Mouse (Mus musculus): ENCODE data around the gene Dppa2. TPM values are rescaled to one million over a fixed set of nuclear protein-coding genes. Genes with fewer than 3 reads are reported as not detected.

Dppa2 gene
- polyA plus RNA-seq (2014; fragmentation: Nextera tagmentation; extraction: Ambion mirVana): not detected in 2 replicates

DNA sequence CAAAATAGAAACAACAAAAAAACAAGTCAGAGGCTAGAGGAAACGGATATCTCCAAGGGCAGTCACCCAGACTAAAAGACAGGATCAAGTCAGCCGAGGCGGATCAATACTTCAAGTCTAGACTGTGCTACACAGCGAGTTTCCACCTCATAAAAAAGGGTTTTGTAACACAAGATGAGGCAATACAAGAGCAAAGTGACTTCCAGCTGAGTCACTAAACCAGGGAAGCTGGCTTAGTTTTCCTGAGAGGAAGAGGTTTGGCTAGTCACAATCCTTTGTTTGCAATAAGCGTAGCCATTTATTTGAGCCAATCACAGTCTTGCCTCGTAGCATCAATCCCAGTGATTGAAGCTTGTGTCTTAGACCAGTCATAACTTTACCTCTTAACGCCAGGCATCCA lies at the start of gene Dppa2:
Dppa2 (plus strand) TSS at position 400 of the 400 bp plus-strand sequence.
- Histone ChIP-seq H3K9ac (ENCODE audit: low read depth, low read length) (no peak within 1 kb of the TSS), H3K27ac (ENCODE audit: low read depth, low read length) (no peak within 1 kb of the TSS), H3K4me2 (no peak within 1 kb of the TSS), H3K27me3 (ENCODE audit: control insufficient read depth, insufficient read depth, low read length) (no peaks in the 10 kb centered on the region), H3K4me3 (ENCODE audit: low read depth, low read length) (no peak within 1 kb of the TSS), H3K36me3 (ENCODE audit: control insufficient read depth, insufficient read depth, low read length) (no peaks in the 10 kb centered on the region), H3K4me1 (ENCODE audit: control insufficient read depth, insufficient read depth, low read length) (no peaks in the 10 kb centered on the region), H3K9me3 (replicated peaks; ENCODE audit: control insufficient read depth, low read length) (no peaks in the 10 kb centered on the region)
- WGBS (ENCODE audit: insufficient replicate concordance): 86% methylated on average over 7 of the region's 7 CpGs
- no peak for ATAC-seq (replicated peaks; ENCODE audit: insufficient number of reproducible peaks, low FRiP score, low TSS enrichment)

DNA sequence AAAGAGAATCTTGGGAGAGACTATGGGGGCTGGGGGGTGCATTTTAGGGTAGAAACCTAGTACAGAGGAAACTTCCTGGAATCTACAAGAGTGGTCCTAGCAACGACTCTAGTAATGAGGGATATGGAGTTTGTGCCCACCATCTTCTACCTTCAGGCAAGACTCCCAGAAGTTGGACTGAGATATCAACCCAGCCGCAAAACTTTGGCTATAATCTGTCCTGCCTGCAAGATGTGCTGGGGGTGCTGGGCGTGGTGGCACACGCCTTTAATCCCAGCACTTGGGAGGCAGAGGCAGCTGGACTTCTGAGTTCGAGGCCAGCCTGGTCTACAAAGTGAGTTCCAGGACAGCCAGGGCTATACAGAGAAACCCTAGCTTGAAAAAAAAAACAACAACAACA lies 49.1 kb upstream of the Dppa2 start:
- 84% methylated on average over 5 of the region's 5 CpGs for WGBS (ENCODE audit: insufficient replicate concordance)
- ATAC-seq (replicated peaks; ENCODE audit: insufficient number of reproducible peaks, low FRiP score, low TSS enrichment): no peak

DNA sequence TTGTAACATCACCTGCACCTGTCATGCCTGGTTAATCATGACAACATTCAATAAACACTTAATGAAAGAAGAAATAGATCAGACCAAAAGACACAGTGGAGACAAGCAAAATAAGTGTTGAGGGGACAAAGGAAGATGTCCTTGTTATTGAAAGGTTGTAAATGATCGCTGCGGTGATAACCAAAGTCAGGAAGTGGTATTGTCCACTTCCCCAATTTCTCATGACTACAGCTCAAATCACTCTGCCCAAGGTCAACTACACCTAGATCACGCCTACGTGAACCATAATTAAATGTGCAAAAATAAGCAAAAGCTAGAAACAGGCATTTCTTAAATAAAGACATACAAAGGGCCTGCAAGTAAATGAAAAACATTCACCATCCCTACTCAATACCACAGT lies 44.2 kb upstream of the Dppa2 start:
- Histone ChIP-seq H3K4me1 (ENCODE audit: control insufficient read depth, insufficient read depth, low read length) (no peaks in the 10 kb centered on the region), H3K27ac (ENCODE audit: low read depth, low read length) (no peak overlapping the region), H3K4me3 (ENCODE audit: low read depth, low read length) (no peak overlapping the region), H3K36me3 (ENCODE audit: control insufficient read depth, insufficient read depth, low read length) (no peaks in the 10 kb centered on the region), H3K4me2 (no peak overlapping the region), H3K9me3 (replicated peaks; ENCODE audit: control insufficient read depth, low read length) (no peaks in the 10 kb centered on the region), H3K9ac (ENCODE audit: low read depth, low read length) (no peak overlapping the region), H3K27me3 (ENCODE audit: control insufficient read depth, insufficient read depth, low read length) (no peaks in the 10 kb centered on the region)
- ATAC-seq (replicated peaks; ENCODE audit: insufficient number of reproducible peaks, low FRiP score, low TSS enrichment): no peak
- WGBS (ENCODE audit: insufficient replicate concordance): 86% methylated on average over 4 of the region's 4 CpGs

More for the DNA sequence above, 49.1 kb upstream of the Dppa2 start:
- H3K9me3 ChIP-seq (replicated peaks; ENCODE audit: control insufficient read depth, low read length): no peaks in the 10 kb centered on the region
- H3K36me3 ChIP-seq (ENCODE audit: control insufficient read depth, insufficient read depth, low read length): no peaks in the 10 kb centered on the region
- no peak overlapping the region for H3K4me2 ChIP-seq
- H3K27me3 ChIP-seq (ENCODE audit: control insufficient read depth, insufficient read depth, low read length): no peaks in the 10 kb centered on the region
- no peak overlapping the region for H3K9ac ChIP-seq (ENCODE audit: low read depth, low read length)
- H3K27ac ChIP-seq (ENCODE audit: low read depth, low read length): no peak overlapping the region
- no peak overlapping the region for H3K4me3 ChIP-seq (ENCODE audit: low read depth, low read length)
- no peaks in the 10 kb centered on the region for H3K4me1 ChIP-seq (ENCODE audit: control insufficient read depth, insufficient read depth, low read length)

DNA sequence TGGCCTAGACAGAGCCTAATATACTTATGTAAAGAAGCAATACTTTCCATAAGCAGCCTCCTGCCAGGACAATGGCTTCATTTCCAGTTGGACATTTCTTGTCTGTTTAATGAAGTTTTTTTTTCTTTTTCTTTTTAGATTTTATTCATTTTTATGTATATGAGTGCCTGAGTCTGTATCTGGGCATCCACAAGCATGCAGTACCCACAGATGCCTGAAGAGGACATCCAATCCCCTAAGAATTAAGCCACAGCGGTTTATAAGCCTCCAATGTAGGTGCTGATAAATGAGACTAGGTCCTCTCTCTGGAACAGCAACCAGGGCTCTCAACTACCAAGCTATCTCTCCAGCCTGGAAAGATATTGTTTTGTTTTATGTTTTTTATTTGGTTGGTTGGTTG lies 40.8 kb upstream of the Dppa2 start:
- no peak overlapping the region for H3K9ac ChIP-seq (ENCODE audit: low read depth, low read length)
- ATAC-seq (replicated peaks; ENCODE audit: insufficient number of reproducible peaks, low FRiP score, low TSS enrichment): no peak
- no peaks in the 10 kb centered on the region for H3K9me3 ChIP-seq (replicated peaks; ENCODE audit: control insufficient read depth, low read length)
- WGBS (ENCODE audit: insufficient replicate concordance): 89% methylated on average over 1 of the region's 1 CpGs
- H3K36me3 ChIP-seq (ENCODE audit: control insufficient read depth, insufficient read depth, low read length): no peaks in the 10 kb centered on the region
- no peak overlapping the region for H3K4me2 ChIP-seq
- H3K4me3 ChIP-seq (ENCODE audit: low read depth, low read length): no peak overlapping the region
- no peaks in the 10 kb centered on the region for H3K27me3 ChIP-seq (ENCODE audit: control insufficient read depth, insufficient read depth, low read length)
- no peaks in the 10 kb centered on the region for H3K4me1 ChIP-seq (ENCODE audit: control insufficient read depth, insufficient read depth, low read length)
- no peak overlapping the region for H3K27ac ChIP-seq (ENCODE audit: low read depth, low read length)

DNA sequence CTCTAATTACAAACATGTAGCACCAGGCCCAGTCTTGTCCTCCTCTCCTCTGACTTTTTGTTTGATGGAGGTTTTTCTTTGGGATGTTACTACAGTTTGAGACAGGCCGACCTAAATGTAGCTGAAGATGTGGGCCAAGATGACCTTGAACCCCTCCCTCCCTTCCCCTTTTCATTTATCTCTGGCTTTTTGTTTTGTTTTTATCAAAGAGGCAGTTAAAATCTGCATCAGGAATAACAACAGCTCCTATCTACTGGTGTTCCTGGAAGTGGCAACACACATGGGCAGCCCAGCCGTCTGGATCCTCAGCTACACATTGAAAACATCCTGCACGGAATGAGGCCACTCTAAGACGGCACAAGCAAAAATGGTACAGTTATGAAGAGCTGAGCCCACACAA lies 37.9 kb upstream of the Dppa2 start:
- no peak overlapping the region for H3K27ac ChIP-seq (ENCODE audit: low read depth, low read length)
- no peak overlapping the region for H3K4me3 ChIP-seq (ENCODE audit: low read depth, low read length)
- H3K9me3 ChIP-seq (replicated peaks; ENCODE audit: control insufficient read depth, low read length): no peaks in the 10 kb centered on the region
- 60% methylated on average over 4 of the region's 4 CpGs for WGBS (ENCODE audit: insufficient replicate concordance)
- no peaks in the 10 kb centered on the region for H3K36me3 ChIP-seq (ENCODE audit: control insufficient read depth, insufficient read depth, low read length)
- H3K9ac ChIP-seq (ENCODE audit: low read depth, low read length): no peak overlapping the region
- no peaks in the 10 kb centered on the region for H3K4me1 ChIP-seq (ENCODE audit: control insufficient read depth, insufficient read depth, low read length)
- no peak for ATAC-seq (replicated peaks; ENCODE audit: insufficient number of reproducible peaks, low FRiP score, low TSS enrichment)
- H3K4me2 ChIP-seq: no peak overlapping the region
- no peaks in the 10 kb centered on the region for H3K27me3 ChIP-seq (ENCODE audit: control insufficient read depth, insufficient read depth, low read length)

DNA sequence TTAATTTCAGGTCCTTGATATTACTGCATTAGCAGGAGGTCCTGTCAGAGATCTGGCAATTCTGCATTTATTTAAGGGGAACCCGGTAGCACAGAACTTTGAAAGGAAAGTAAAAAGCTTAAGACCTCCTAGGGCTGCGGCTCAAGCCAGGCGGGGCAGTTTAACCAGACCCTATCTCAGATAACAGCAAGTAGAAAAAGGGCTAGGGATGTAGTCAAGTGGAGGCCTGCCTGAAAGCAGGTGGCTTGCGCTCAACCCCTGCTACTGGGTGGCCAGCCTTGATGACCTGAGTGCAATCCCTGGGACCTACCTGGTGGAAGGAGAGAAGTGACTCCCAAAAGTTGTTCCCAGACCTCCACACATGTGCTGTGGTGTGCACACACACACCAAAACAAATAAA lies 26.8 kb upstream of the Dppa2 start:
- Histone ChIP-seq H3K4me1 (ENCODE audit: control insufficient read depth, insufficient read depth, low read length) (no peaks in the 10 kb centered on the region), H3K9ac (ENCODE audit: low read depth, low read length) (no peak overlapping the region), H3K9me3 (replicated peaks; ENCODE audit: control insufficient read depth, low read length) (no peaks in the 10 kb centered on the region), H3K27me3 (ENCODE audit: control insufficient read depth, insufficient read depth, low read length) (no peaks in the 10 kb centered on the region), H3K27ac (ENCODE audit: low read depth, low read length) (no peak overlapping the region), H3K4me3 (ENCODE audit: low read depth, low read length) (no peak overlapping the region), H3K4me2 (no peak overlapping the region), H3K36me3 (ENCODE audit: control insufficient read depth, insufficient read depth, low read length) (no peaks in the 10 kb centered on the region)
- 60% methylated on average over 4 of the region's 4 CpGs for WGBS (ENCODE audit: insufficient replicate concordance)
- no peak for ATAC-seq (replicated peaks; ENCODE audit: insufficient number of reproducible peaks, low FRiP score, low TSS enrichment)

DNA sequence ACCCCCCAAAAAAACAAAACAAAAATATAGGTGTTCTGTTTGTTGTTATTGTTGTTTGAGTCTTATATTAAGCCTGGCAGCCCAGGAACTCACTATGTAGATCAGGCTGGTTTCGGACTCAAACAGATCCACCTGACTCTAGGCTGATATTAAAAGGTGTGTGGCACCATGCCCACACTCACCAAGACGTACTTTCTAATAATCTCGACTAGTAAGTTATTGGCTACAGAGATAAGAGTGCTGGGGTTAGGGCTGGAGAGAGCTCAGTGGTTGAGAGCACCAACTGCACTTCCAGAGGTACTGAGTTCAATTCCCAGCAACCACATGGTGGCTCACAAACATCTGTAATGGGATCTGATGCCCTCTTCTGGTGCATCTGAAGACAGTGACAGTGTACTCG lies 22.8 kb upstream of the Dppa2 start:
- Histone ChIP-seq H3K9ac (ENCODE audit: low read depth, low read length) (no peak overlapping the region), H3K27me3 (ENCODE audit: control insufficient read depth, insufficient read depth, low read length) (no peaks in the 10 kb centered on the region), H3K36me3 (ENCODE audit: control insufficient read depth, insufficient read depth, low read length) (no peaks in the 10 kb centered on the region), H3K4me2 (no peak overlapping the region), H3K4me1 (ENCODE audit: control insufficient read depth, insufficient read depth, low read length) (no peaks in the 10 kb centered on the region), H3K27ac (ENCODE audit: low read depth, low read length) (no peak overlapping the region), H3K9me3 (replicated peaks; ENCODE audit: control insufficient read depth, low read length) (no peaks in the 10 kb centered on the region), H3K4me3 (ENCODE audit: low read depth, low read length) (no peak overlapping the region)
- no peak for ATAC-seq (replicated peaks; ENCODE audit: insufficient number of reproducible peaks, low FRiP score, low TSS enrichment)
- 92% methylated on average over 4 of the region's 4 CpGs for WGBS (ENCODE audit: insufficient replicate concordance)

DNA sequence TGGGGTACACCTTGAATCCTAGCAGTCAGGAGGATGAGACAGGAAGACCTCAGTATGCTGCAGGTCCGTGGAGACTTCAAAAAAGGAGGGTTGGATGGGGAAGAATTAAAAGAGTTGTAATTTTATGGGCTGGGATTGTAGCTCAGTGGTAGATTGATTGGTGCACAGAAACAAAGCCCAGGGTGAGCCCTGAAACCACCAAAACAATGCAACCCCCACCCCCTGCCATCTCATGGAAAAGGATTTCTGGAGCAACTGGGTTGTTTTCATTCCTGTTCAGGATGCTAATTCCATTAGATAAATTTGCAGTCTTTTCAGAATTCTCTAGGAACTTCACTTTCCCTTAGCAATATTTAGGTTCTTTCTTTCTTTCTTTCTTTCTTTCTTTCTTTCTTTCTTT lies 20.9 kb upstream of the Dppa2 start:
- Histone ChIP-seq H3K9ac (ENCODE audit: low read depth, low read length) (no peak overlapping the region), H3K27ac (ENCODE audit: low read depth, low read length) (no peak overlapping the region), H3K4me1 (ENCODE audit: control insufficient read depth, insufficient read depth, low read length) (no peaks in the 10 kb centered on the region), H3K4me3 (ENCODE audit: low read depth, low read length) (no peak overlapping the region), H3K4me2 (no peak overlapping the region), H3K36me3 (ENCODE audit: control insufficient read depth, insufficient read depth, low read length) (no peaks in the 10 kb centered on the region), H3K27me3 (ENCODE audit: control insufficient read depth, insufficient read depth, low read length) (no peaks in the 10 kb centered on the region), H3K9me3 (replicated peaks; ENCODE audit: control insufficient read depth, low read length) (no peaks in the 10 kb centered on the region)
- no peak for ATAC-seq (replicated peaks; ENCODE audit: insufficient number of reproducible peaks, low FRiP score, low TSS enrichment)
- WGBS (ENCODE audit: insufficient replicate concordance): 63% methylated on average over 1 of the region's 1 CpGs

DNA sequence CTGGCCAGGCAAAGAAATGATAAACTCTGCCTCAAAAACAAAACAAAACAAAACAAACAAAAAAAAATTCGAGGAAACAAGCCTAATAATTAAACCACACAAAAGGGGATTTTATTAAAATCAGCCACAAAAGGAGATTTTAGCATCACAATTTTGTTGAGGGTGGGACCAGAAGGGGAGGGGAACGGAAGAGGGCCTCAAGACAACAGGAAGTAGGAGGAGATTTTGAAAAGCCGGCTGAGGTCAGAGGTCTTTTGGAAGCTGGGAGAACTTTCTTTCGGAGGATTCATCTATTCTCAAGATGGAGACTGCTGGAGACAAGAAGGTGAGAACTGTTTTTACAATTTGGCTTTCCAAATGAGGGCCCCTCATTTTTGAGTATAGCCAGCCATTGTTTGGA lies 20.2 kb upstream of the Dppa2 start, which contains the start of gene Dppa4:
Dppa4 (plus strand) TSS at position 217 of the 400 bp plus-strand sequence.
- H3K4me3 ChIP-seq (ENCODE audit: low read depth, low read length): no peak within 1 kb of the TSS
- H3K4me1 ChIP-seq (ENCODE audit: control insufficient read depth, insufficient read depth, low read length): no peaks in the 10 kb centered on the region
- H3K4me2 ChIP-seq: no peak within 1 kb of the TSS
- no peak within 1 kb of the TSS for H3K9ac ChIP-seq (ENCODE audit: low read depth, low read length)
- no peak for ATAC-seq (replicated peaks; ENCODE audit: insufficient number of reproducible peaks, low FRiP score, low TSS enrichment)
- no peak within 1 kb of the TSS for H3K27ac ChIP-seq (ENCODE audit: low read depth, low read length)
- H3K36me3 ChIP-seq (ENCODE audit: control insufficient read depth, insufficient read depth, low read length): no peaks in the 10 kb centered on the region
- 61% methylated on average over 4 of the region's 4 CpGs for WGBS (ENCODE audit: insufficient replicate concordance)
- no peaks in the 10 kb centered on the region for H3K9me3 ChIP-seq (replicated peaks; ENCODE audit: control insufficient read depth, low read length)
- H3K27me3 ChIP-seq (ENCODE audit: control insufficient read depth, insufficient read depth, low read length): no peaks in the 10 kb centered on the region

Measured in heart, embryonic 11.5 days (tissue).